Mouse (Mus musculus) T-helper 2 cell (primary cell): ENCODE measurements around the gene Tmem52.
"Not testable (repeated sequence)": the region's sequence is repeated elsewhere in the genome, so short reads cannot be mapped to it uniquely, and the experiment has no call there.

Experiments
- in situ Hi-C: fragments of 300-600 bp; cut with MboI, MseI; formaldehyde crosslinking; loops from one replicate; pipeline ENCODE4 v1.15.1; 2025; ENCODE audit warnings: high pct_unique_total_duplicates

The Tmem52 gene

DNA sequence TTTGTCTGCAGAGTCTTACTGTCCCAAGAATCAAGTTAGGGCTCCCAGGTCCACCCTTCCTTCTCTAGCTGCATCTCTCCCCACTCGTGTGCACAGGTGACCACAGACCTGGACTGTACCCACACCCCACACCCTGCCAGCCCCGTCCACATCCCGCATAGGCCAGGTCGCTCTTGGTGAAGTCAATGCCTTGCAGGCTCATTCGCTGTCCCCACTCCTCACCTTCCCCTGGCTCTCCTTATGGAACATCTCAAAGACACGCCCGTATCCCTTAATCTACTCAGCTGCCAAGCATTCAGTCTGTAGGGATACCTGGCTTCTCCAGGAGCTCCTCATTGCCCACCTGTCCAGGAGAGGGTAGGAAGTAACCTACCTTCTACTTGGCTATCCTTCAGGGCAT, 2.5 kb downstream of the Tmem52 start:
- in situ Hi-C loops: no loop called here

DNA sequence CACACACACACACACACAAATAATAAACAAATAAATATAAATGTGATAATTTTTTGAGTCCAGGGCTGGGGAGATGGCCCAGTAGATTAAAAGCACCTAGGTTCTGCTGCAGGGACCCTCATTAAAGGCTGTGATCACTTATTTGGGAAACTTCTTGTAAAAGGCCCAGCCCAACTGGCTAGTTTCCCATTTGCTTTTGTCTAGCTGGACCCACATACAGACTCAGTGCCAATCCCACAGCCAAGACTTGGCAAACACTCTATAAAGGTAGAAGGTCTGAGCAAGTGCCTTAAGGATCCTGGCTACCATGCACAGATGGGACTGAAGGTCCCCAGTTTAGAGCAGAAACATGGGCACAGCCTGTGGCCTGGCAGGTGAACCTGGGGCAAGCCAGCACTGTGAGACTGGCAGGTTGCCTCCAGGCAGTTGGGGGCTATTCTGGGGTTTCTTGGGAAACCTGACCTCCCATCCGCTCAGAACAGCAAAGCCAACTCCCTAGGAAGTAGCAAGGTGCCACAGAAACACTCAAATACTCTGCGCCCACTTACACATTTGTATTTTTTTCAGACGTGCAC, 3.9 kb downstream of the Tmem52 start:
- in situ Hi-C loops: no loop called here

DNA sequence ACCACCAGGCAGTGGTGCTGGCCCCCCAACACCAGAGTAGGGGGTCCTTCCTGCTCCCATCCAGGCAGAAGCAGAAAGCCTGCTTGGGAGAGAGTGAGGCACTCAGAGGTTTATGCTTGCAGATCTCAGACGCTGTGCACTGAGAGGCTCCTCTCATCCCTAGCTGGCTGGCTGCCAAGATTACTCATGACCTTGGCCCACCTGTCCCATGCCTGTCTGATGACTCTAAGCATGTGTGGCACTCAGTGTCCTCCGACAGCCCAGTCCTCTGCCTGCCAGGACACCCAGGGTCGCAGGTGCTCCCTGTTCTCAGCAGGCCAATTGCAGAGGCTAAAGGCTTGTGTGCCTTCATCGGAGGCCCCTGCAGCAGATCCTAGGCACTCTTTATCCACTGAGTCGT, 4.4 kb downstream of the Tmem52 start:
- in situ Hi-C loops: no loop called here

DNA sequence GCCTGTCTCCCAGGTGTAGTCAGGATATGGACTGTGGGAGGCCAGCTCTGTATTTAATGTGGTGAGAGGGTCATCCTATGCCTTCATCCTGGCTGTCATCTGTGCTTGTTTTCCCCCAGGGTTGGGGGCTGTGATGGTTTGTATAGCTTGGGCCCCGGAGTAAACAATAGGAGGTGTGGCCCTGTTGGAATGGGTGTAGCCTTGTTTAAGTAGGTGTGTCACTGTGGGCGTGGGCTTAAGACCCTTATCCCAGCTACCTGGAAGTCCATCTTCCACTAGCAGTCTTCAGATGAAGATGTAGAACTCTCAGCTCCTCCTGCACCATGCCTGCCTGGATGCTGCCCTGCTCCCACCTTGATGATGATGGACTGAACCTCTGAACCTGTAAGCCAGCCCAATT, 4.9 kb downstream of the Tmem52 start:
- in situ Hi-C loops: not testable (repeated sequence)

DNA sequence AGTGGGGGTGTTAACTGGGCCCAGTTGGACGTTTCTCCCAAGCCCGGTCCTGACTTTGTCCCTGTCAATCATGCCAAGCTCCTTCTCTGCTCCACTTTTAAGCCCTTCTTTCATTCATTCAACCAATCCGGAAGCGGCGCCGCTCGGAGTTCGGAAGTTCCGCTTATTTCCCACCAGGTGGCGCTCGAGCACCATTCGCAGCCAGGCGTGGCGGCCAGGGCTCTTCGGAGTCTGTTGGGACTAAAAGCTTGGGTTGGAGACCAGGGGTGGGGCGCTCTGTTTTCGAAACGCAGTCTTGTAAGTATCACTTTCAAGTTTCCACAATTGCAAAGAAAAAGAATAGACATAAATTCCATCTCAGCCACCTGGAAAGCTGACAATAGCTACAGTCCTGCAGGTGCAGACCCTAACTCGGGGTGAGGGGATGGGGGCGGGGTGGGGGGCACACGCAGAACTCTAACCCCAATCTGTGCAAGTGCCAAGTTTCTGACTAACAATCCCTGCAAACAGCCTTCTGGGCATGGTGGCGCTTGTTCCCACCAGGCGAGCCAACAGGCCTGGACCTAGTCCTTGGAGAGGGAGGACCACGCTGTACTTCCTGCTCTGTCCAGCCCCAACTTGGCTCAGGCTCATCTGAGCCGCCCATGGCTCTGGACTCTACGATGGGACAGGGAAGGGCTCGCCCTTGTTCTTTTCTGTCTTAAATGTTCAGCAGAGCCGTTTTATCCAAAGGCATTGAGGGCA, 12.6 kb downstream of the Tmem52 start:
- in situ Hi-C loops: loop anchor here (5.0 kb wide), 1 partner anchor 96 kb away; no protein-coding TSS in a partner anchor

DNA sequence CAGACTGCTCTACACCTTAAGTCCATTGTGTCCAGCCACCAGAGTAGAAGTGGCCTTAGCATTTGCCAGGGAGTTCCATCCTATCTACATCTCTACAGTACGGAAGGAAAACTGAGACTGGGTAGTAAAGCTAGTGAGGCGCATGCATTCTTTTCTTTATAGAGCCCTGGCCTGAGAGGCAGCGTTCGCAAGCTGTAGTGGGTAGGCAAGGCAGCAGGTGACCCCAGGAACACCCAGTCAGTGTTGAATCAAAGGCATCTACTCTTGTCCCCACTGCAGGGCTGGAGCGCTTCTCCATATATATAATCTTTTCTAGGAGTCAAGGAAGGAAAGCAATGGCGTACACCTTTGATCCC, 13.2 kb downstream of the Tmem52 start:
- in situ Hi-C loops: loop anchor here (5.0 kb wide), 1 partner anchor 95 kb away; no protein-coding TSS in a partner anchor

DNA sequence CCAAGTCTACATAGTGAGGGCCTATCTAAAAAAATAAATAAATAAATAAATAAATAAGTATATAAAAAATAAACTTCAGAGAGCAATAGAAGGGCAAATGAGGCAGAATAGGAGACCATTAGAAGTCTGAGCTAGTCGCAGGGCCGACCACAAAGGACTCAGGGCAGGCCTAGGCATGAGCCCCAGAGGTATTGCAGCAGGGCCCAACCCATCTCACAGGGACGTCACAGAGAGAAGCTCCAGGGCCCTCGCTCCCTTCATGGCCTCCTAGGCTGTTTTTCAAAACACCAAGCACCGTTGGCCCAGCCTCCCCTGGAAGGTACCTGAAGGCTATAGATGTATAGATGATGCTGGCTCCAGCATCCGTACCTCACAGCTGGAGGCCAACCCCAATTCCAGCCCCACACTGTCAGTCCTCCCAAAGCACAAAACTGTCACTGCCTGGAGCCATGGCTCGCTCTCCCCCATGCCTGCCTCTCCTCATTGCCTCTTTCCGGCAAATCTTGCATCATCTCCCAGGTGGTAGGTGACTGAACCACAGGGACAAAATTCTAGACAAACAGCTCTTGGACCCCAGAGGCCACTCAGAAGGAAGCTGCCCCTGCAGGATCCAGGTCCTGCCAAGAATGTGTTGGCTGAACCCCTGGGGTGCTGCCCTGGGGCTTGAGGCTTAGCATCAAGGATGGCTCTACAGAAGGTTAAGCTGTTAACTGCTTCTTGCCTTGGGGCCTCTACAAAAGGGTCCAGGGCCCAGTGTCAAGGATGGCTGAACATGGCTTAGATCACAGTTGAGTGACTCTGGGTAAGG, 14.0 kb downstream of the Tmem52 start:
- in situ Hi-C loops: loop anchor here (5.0 kb wide), 1 partner anchor 94 kb away; no protein-coding TSS in a partner anchor

DNA sequence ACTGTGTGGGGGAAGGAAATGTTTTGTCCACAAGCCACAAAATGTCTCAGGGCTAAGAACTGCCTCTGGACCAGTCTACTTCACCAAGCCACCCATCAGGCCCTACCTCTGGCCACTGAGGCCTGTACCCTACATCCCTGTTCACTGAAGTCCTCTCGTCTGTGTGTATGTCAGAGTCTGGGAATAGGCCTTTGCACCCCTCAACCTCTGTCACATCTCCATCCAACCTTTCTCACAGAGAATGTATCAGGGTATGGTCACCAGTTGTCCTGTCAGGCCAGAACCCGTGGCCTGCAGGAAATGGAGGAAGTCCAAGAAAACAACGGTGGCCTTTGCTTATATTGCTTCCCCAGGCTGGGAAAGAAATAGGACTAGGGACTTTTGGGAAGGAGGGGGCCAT, 16.6 kb downstream of the Tmem52 start:
- in situ Hi-C loops: no loop called here

DNA sequence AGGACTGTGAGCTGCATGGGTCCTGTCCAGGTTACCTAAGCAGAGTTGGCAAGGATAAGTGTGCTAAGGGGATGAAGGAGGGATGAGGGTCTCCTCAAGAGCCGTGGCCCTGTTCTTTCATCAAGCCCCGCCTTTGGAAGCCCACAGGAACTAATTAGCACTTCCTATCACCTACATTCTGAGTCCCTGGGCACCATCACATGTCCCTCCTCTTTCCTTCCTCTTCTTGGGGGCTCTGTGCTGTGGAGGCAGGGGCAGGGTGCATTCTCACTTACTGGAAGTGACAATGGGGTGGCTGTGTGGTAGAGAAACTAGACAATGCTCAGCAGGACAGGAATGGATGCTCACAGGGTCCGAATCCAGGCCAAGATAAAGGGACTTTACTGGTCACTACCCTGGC, 18.8 kb downstream of the Tmem52 start:
- in situ Hi-C loops: no loop called here

DNA sequence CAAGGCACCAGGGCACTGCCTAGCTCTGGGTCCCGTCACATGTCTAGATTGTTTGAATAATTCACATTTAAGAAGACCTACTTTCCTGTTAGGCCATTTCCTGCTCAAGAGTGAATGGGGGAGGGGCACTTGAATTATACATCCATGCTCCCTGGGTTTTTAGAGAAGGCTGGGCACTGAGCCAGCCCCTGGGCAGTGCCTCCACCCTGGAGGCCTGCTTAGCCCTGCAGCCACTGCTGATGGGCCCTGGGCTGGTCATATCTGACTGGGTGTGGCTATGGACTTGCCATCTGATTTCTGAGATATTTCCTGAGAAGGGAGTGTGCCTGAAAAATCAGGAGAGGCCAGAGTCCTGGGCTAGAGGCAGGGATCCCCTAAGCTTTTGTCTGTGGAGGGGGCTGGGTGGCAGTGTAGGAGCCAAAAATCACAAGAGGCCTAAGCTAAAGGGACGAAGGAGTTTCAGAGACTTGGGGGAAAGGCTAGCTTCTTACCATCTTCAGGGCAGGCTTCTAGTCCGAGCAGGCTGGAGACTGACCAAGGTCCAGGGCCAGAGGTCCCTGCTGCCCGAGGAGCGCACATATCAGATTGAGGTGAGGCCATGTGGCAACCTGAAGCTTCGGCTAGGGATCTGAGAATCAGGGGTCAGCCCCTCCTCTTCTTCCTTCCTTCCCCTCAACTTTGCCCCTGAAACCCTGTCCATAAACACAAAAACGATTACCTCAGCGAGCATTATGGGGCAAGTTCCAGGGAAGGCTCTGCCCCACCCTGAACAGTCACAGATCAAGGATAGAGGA, 19.5 kb downstream of the Tmem52 start:
- in situ Hi-C loops: no loop called here

DNA sequence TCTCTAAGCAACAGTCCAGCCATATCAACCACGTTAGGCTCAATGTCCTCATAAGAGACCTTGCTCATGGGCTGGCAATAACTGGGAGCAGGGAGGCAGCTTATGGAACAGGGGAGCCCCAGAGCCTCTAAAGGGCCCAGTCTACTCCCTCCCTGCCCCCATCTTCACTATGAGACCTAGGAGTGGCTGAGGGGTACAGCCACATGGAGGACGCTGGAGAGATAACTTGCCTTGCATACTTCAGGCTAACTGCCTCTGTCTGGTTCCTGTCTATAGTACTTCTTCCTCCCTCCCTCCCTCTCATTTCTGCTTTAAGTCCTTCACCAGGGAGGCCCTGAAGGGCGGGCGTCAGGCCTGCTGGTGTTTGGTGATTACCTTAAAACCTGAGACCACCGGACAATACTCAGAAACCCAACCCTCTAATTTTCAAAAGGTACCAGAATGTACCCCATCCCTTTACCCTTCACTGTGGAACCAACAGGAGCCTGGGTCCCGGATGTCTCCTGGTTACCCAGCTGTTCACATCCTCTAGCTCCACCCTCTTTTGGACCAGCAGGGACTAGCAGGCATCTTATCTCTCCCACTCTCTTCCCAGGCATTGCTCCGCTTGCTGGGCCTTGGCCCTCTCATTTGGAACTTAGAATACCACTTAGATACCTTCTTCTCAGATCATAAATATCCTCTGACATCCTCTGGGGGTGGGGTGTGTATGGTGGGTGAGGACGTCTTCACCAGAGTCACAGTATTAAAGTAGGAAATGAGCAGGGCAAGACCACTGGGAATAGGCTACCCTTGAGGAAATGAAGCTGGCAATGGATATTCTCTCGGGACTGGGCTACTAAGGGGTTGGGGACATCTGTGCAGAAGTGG, 20.4 kb downstream of the Tmem52 start:
- in situ Hi-C loops: no loop called here

DNA sequence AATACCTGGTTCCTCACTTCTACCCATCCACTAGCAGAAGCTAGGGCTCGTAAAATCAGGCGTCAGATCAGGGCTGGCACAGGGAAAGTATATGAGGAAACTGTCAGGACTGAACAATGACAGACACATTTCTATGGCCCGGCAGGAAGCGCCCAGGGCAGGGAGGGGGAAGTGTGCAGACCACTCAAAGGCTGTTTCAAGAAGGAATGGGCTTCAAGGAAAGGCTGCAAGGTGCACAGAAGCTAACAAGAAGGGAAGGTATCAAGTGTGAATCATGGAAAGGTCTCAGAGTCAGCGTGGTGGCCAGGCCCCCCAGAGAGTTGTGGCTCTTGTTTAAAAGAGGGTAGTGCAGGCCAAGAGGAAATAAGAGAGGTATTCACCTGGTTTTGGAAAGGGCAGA, 21.5 kb downstream of the Tmem52 start:
- in situ Hi-C loops: no loop called here

DNA sequence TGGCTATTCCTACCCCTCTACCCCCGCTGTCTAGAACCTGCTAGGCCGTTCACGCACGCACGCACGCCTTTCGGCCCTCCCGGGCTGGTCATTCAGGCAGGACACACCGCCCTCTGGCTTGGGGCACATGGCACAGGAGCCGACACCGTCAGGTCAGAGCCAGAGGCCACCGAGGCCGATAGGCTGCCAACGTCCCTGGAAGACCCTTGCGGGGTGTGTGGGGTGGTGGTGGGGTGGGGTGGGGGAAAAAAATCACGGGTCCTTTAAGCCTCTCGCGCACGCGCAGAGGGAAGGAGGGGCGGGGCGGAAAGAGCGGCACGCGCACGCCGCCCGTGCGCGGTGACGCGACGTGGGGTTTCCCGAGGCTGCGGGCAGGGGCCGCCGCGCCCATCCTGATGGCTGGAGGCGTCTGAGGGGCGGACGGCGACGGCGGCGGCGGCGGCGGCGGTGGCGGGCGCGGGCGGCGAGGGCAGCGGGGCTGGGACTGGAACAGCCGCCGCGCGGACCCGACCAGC, 22.1 kb downstream of the Tmem52 start, which contains the start of gene Gnb1:
Gene Gnb1 (plus strand): TSS at position 372 of the 515 bp plus-strand sequence.
- in situ Hi-C loops: no loop called here

DNA sequence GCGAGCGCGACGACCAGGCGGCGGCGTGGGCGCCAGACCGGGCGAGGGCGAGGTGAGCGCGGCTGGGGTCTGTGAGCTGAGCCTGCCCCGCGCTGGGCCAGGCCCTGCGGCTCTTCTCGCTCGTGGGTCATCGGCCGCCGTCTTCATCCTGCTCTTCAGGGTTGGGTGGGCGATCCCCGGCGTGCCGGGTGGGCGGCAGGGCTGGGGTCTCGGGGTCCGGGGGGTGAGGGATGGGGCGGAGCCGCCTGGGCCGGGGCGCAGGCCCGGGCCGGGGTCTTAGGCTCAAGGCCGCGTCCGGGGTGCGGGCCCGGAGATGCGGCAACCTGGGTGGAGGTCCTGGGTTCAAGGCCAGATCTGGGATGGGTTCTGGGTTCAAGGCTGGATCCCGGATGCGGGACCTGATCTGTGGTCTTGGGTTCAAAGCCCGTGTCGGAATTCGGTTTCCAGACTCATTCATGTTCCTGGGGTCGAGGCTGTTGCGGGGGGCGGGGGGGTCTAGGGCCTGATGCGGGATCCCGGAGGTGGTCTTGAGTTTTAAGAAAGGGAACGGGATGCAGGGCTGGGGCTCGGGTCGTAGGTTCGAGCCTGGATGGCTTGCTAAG, 22.7 kb downstream of the Tmem52 start:
- in situ Hi-C loops: no loop called here

DNA sequence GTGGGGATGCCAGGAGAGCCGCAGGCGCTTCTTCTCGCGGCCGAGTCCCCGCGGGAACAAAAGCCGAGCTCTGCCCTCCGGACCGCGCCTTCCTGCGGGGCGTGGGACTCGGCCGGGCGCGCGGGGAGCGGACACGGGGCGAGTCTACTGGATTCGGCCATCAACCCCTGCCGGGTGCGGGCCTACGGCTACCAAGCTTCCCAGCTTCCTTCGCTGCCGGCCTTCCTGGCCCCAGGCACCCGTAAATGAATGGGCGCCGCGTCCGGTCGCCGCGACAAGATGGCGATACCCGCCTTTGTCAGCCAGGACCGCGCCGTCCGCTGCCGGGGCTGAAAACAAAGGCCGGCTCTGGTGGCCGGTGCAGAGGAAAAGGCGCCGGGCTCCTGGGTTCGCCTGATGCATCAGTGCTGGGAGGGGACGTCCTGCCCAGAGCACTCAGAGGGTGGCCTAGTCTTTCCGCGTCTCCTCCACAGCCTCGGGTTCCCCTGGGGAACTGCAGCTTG, 23.3 kb downstream of the Tmem52 start:
- in situ Hi-C loops: no loop called here

DNA sequence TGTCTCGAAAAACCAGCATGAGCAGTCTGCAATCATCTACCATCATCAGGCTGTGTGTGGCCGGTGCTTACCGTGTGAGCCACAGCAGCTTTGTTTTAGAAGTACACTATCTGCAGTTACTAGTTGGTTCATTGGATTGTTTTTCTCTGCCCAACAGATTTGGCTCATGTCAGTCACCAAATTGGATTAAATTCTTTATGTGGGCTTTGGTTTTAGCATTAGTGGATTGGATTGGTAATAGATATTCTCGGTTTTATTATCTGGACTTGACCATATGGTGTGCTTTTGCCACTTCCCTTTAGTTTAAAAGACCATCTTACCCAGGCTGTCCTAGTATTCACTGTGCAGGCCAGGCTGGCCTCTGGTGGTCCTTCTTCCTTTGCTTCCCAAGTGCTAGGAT, 26.0 kb downstream of the Tmem52 start:
- in situ Hi-C loops: no loop called here

DNA sequence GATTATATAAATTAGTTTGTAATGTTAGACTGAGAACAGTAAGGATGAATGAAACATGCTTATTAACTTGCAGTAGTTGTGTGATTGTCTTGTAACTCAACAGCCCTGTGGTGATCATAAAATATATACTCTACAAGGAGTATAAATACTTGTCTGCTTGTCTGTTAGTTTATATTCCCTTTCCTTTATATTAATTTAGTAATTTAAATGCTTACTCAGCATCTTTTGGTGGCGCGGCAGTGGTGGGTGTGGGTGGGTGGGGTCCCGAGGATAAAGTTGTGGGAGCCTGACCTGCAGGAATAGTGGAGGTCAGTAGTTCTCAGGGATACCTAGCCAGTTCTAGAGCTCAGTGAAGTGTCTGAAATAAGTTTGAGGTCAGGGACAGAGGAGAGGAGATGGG, 29.0 kb downstream of the Tmem52 start:
- in situ Hi-C loops: no loop called here

DNA sequence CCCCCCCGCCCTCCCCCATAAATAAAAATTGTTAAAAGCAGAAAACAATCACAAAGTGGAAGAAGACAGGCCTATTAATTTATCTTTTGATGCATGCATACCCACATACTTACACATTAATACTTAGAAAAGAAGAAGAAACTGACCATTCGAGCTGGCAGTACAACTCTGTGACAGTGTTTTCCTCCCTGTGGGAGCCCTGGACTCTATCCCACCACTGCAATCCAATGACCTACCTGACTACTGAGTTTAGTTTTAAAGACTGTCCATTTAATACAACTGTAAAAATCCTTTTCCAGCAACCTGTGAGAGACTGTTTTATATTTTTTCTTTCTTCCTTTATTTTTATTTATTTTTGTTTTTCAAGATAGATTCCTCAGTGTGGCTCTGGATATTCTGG, 32.2 kb downstream of the Tmem52 start:
- in situ Hi-C loops: no loop called here

DNA sequence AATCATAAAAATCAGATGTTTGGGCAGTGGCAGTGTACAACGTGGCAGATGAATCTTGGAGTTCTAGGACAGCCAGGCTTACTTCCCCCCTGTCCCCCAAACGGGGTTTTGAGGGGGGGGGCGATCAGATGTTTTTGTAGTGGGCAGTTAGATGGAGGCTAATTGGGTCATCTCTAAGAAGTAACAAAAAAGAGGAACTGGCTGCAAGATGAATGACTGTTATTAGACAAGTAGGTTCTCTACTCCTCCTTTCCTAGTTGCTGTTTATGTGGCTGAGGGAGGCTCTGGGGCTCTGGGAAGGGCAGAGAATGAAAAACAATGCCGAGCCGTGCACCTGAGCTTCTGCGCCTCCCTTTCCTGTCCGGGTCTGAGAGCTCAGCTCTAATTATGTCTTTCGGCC, 36.2 kb downstream of the Tmem52 start:
- in situ Hi-C loops: no loop called here

DNA sequence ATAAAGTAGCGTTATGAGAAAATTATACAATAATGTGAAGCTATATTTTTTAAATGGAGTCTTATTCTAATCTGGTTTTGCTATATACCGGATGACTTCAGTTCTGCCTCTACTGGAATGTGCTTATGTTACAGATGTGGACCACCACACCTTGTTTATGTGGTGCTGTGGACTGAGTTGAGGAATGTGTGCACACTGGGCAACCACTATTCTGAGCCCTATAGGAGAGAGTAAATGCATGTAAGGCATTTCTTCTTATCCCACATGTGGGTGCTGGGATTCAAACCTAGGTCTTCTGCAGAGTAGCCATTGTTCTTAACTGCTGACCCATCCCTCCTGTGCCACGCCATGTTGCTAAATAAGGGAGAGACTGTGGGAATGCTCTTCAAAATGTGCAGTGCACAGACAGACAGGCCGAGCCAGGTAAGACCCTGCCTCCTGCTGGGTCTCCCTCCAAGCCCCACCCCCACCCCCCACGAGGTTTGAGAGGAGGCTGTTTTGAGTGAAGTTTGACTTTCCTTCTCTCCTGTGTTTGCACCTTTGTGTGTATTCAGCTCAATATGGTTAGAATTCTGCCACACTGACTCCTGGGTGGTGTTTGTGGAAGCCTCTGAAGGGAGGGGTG, 36.9 kb downstream of the Tmem52 start:
- in situ Hi-C loops: no loop called here
